In genomic region chr9:13716316-13717099, GRCm38 (mm10) we compare ENCODE assay signal across 9 mouse cellular contexts. TPM values are rescaled to one million over a fixed set of nuclear protein-coding genes. Genes with fewer than 3 reads are reported as not detected.
A peak's percentile ranks its signal among the peaks of the same experiment; 100 is the strongest.
DNase-seq lines count a peak whose midpoint lies in the region; ATAC-seq and TF ChIP-seq lines count a peak whose summit lies in the region.
"Had no signal": no experiment of that assay in that cellular context is flagged by ENCODE, and none has a peak within 500 bp of the region (broad histone marks: within the 10 kb centered on the region; RNA-seq: fewer than 3 reads in every experiment).

No protein-coding gene starts in this region.

- TF ChIP-seq POLR2A in bone marrow macrophage, adult 2 months (IDR thresholded peaks at IDR 0.05; ENCODE audit: borderline replicate concordance, low read depth, low read length): no peak
- TF ChIP-seq POLR2A in embryonic fibroblast, embryonic 13.5 days (IDR thresholded peaks at IDR 0.05; ENCODE audit: low read depth, low read length): no peak
- TF ChIP-seq POLR2A in liver, adult 2 months (IDR thresholded peaks at IDR 0.05; ENCODE audit: extremely low read depth, insufficient read depth, low read length): no peak

- no peaks in the 10 kb centered on the region for H3K27me3 ChIP-seq in heart, embryonic 13.5 days (replicated peaks)
- no peaks in the 10 kb centered on the region for H3K27me3 ChIP-seq in kidney, postnatal 0 days (ENCODE audit: insufficient read depth, low read length)
- no peaks in the 10 kb centered on the region for H3K27me3 ChIP-seq in liver, adult 2 months (ENCODE audit: control insufficient read depth, insufficient read depth, low read length)
- no peaks in the 10 kb centered on the region for H3K27me3 ChIP-seq in stomach, embryonic 14.5 days (ENCODE audit: control insufficient read depth, insufficient read depth, low read length)
- H3K27me3 ChIP-seq: liver, embryonic 15.5 days had no signal

- peak; percentile 62; the same call in 1 of the 2 replicates for TF ChIP-seq CTCF in bone marrow macrophage, adult 2 months (IDR thresholded peaks at IDR 0.05; ENCODE audit: low read depth, low read length)
- peak; percentile 39; the same call in 1 of the 2 replicates for TF ChIP-seq CTCF in embryonic fibroblast, embryonic 13.5 days (IDR thresholded peaks at IDR 0.05; ENCODE audit: borderline replicate concordance, insufficient read depth, low read length)
- TF ChIP-seq CTCF in kidney, postnatal 0 days (IDR thresholded peaks at IDR 0.05; ENCODE audit: low read depth): peak; percentile 98
- peak; percentile 69 for TF ChIP-seq CTCF in liver, adult 2 months (IDR thresholded peaks at IDR 0.05; ENCODE audit: low read depth, low read length)

- no peak overlapping the region for H3K9ac ChIP-seq in heart, embryonic 13.5 days
- no peak overlapping the region for H3K9ac ChIP-seq in kidney, postnatal 0 days (ENCODE audit: low read depth, low read length)
- H3K9ac ChIP-seq in liver, adult 2 months (ENCODE audit: low read depth, low read length): no peak overlapping the region
- no peak overlapping the region for H3K9ac ChIP-seq in stomach, embryonic 14.5 days (replicated peaks; ENCODE audit: low read depth, low read length)
- H3K9ac ChIP-seq: liver, embryonic 15.5 days had no signal

- DNase-seq in CD4-positive, CD25-positive, alpha-beta regulatory T cell, adult 2 months (ENCODE audit: low read depth, low spot score): peak; percentile 87
- DNase-seq in kidney, postnatal 0 days (ENCODE audit: low spot score): peak; percentile 94
- peak; percentile 56 for DNase-seq in liver, adult 2 months (ENCODE audit: extremely low read depth, low read depth, low spot score)
- DNase-seq in natural killer cell, adult 2 months (ENCODE audit: low spot score in 2 of 2): peak; percentile 44 to 70

- no peaks in the 10 kb centered on the region for H3K4me1 ChIP-seq in bone marrow macrophage, adult 2 months (ENCODE audit: control insufficient read depth, insufficient read depth, low read length)
- H3K4me1 ChIP-seq in embryonic fibroblast, embryonic 13.5 days (ENCODE audit: control insufficient read depth, insufficient read depth, low read length): no peaks in the 10 kb centered on the region
- H3K4me1 ChIP-seq in heart, embryonic 13.5 days: peaks cover 10% of the 10 kb centered on the region
- H3K4me1 ChIP-seq in kidney, postnatal 0 days (replicated peaks; ENCODE audit: insufficient read depth, low read length): no peaks in the 10 kb centered on the region
- H3K4me1 ChIP-seq in liver, adult 2 months (ENCODE audit: control insufficient read depth, insufficient read depth, low read length): peaks cover 1% of the 10 kb centered on the region; the same call in 1 of the 2 replicates
- no peaks in the 10 kb centered on the region for H3K4me1 ChIP-seq in stomach, embryonic 14.5 days (ENCODE audit: control insufficient read depth, insufficient read depth, low read length)
- H3K4me1 ChIP-seq: liver, embryonic 15.5 days had no signal

- H3K9me3 ChIP-seq in heart, embryonic 13.5 days: peaks cover 4% of the 10 kb centered on the region; the same call in 1 of the 2 replicates
- no peaks in the 10 kb centered on the region for H3K9me3 ChIP-seq in kidney, postnatal 0 days (replicated peaks; ENCODE audit: low read length)
- no peaks in the 10 kb centered on the region for H3K9me3 ChIP-seq in stomach, embryonic 14.5 days (ENCODE audit: control insufficient read depth, low read depth, low read length)
- H3K9me3 ChIP-seq: liver, embryonic 15.5 days had no signal

- peak overlapping the region; percentile 61 for H3K4me2 ChIP-seq in heart, embryonic 13.5 days
- 0 out of 2 replicates have a peak overlapping the region, but pooled peaks have one; percentile 13 for H3K4me2 ChIP-seq in kidney, postnatal 0 days (ENCODE audit: low read length)
- no peak overlapping the region; the same call in 1 of the 2 replicates for H3K4me2 ChIP-seq in stomach, embryonic 14.5 days (replicated peaks; ENCODE audit: low read depth, low read length)
- H3K4me2 ChIP-seq: liver, embryonic 15.5 days had no signal

- H3K27ac ChIP-seq in bone marrow macrophage, adult 2 months (ENCODE audit: insufficient read depth, low read depth, low read length): no peak overlapping the region
- no peak overlapping the region for H3K27ac ChIP-seq in embryonic fibroblast, embryonic 13.5 days (ENCODE audit: insufficient read depth, low read length)
- H3K27ac ChIP-seq in heart, embryonic 13.5 days (replicated peaks): no peak overlapping the region
- H3K27ac ChIP-seq in kidney, postnatal 0 days: no peak overlapping the region
- no peak overlapping the region for H3K27ac ChIP-seq in liver, adult 2 months (replicated peaks; ENCODE audit: insufficient read depth, low read depth, low read length)
- H3K27ac ChIP-seq in stomach, embryonic 14.5 days (ENCODE audit: low read length): no peak overlapping the region
- H3K27ac ChIP-seq: liver, embryonic 15.5 days had no signal

- H3K4me3 ChIP-seq in bone marrow macrophage, adult 2 months (ENCODE audit: insufficient read depth, low read length): no peak overlapping the region
- H3K4me3 ChIP-seq in embryonic fibroblast, embryonic 13.5 days (ENCODE audit: insufficient read depth, low read length): no peak overlapping the region
- H3K4me3 ChIP-seq in heart, embryonic 13.5 days: no peak overlapping the region
- no peak overlapping the region for H3K4me3 ChIP-seq in kidney, postnatal 0 days (replicated peaks; ENCODE audit: low read depth, low read length)
- H3K4me3 ChIP-seq in liver, adult 2 months (ENCODE audit: insufficient read depth, low read depth, low read length): no peak overlapping the region
- H3K4me3 ChIP-seq in stomach, embryonic 14.5 days (ENCODE audit: low read depth, low read length): no peak overlapping the region
- H3K4me3 ChIP-seq: liver, embryonic 15.5 days had no signal

- H3K36me3 ChIP-seq in heart, embryonic 13.5 days: no peaks in the 10 kb centered on the region
- no peaks in the 10 kb centered on the region for H3K36me3 ChIP-seq in kidney, postnatal 0 days (ENCODE audit: insufficient read depth, low read length)
- no peaks in the 10 kb centered on the region for H3K36me3 ChIP-seq in liver, adult 2 months (ENCODE audit: control insufficient read depth, insufficient read depth, low read length)
- H3K36me3 ChIP-seq in stomach, embryonic 14.5 days (ENCODE audit: control insufficient read depth, insufficient read depth, low read length): no peaks in the 10 kb centered on the region
- H3K36me3 ChIP-seq: liver, embryonic 15.5 days had no signal

- no peak for ATAC-seq in heart, embryonic 13.5 days (ENCODE audit: extremely low read depth, insufficient number of reproducible peaks, low FRiP score, low TSS enrichment)
- peak; percentile 52; the same call in 1 of the 2 replicates for ATAC-seq in kidney, postnatal 0 days (replicated peaks; ENCODE audit: low FRiP score, low read depth)
- ATAC-seq in stomach, embryonic 14.5 days (ENCODE audit: insufficient number of reproducible peaks, insufficient read depth, low FRiP score, low read depth): peak; percentile 69; the same call in 1 of the 2 replicates

- H3K79me2 ChIP-seq in liver, adult 2 months (ENCODE audit: control insufficient read depth, insufficient read depth, low read length): no peaks in the 10 kb centered on the region

- WGBS in heart, embryonic 13.5 days: 19% methylated on average over 8 of the region's 8 CpGs
- WGBS in kidney, postnatal 0 days: 25% methylated on average over 8 of the region's 8 CpGs
- 21% methylated on average over 8 of the region's 8 CpGs for WGBS in liver, adult 2 months
- WGBS in stomach, embryonic 14.5 days: 21% methylated on average over 8 of the region's 8 CpGs

RNA-seq across cellular contexts. Expression of gene Mtmr2, which starts 31.7 kb away (rescaled TPM):
- 33.6 and 35.9 TPM in 2 replicates for polyA plus RNA-seq in bone marrow macrophage, adult 2 months (2012; ENCODE audit: insufficient read depth, insufficient read length, missing spikeins)
- polyA plus RNA-seq in embryonic fibroblast, embryonic 13.5 days (2011; ENCODE audit: insufficient read length, low read depth, missing spikeins): 70.0 and 80.8 TPM in 2 replicates
- polyA plus RNA-seq in heart, embryonic 13.5 days (2015; fragmentation: Nextera tagmentation; extraction: Ambion mirVana): 46.8 and 47.3 TPM in 2 replicates
- polyA plus RNA-seq in kidney, postnatal 0 days (2015; fragmentation: Nextera tagmentation; extraction: Ambion mirVana): 76.7 and 85.8 TPM in 2 replicates
- total RNA-seq in liver, adult 2 months (2014; rRNA removed): 27.9 and 28.3 TPM in 2 replicates
- polyA plus RNA-seq in liver, adult 2 months (2012; rRNA removed): 28.6 and 33.0 TPM in 2 replicates
- polyA plus RNA-seq in stomach, embryonic 14.5 days (2014; fragmentation: Nextera tagmentation; extraction: Ambion mirVana): 82.0 and 87.2 TPM in 2 replicates

Comparison
In these comparisons a context has a peak if more than half of its experiments do, and no peak if none do; other contexts are left out.
1. CTCF ChIP-seq: peak in every context shown above with its lines; median percentile 98 in kidney, postnatal 0 days; 69 in liver, adult 2 months; 62 in bone marrow macrophage, adult 2 months; 39 in embryonic fibroblast, embryonic 13.5 days.